Mouse (Mus musculus) heart, adult 2 months (tissue): ENCODE measurements around the gene Mfrp.

Source experiments
- CTCF ChIP-seq: fragments of 200-600 bp; IDR thresholded peaks from 2 replicates; pipeline ENCODE4 v1.8.1; 2022; ENCODE audit warnings: antibody characterized with exemption, mild to moderate bottlenecking, moderate library complexity
- EP300 ChIP-seq: fragments of 200-500 bp; IDR thresholded peaks from 2 replicates; pipeline ENCODE4 v1.6.1; 2011; ENCODE audit warnings: low read depth, low read length, control low read depth; ENCODE audit not compliant: insufficient read depth
- POLR2A ChIP-seq: fragments of 200-500 bp; IDR thresholded peaks from 2 replicates; pipeline ENCODE4 v1.6.1; 2011; ENCODE audit warnings: mild to moderate bottlenecking, low read depth, low read length, control low read depth; ENCODE audit not compliant: insufficient read depth

DNA sequence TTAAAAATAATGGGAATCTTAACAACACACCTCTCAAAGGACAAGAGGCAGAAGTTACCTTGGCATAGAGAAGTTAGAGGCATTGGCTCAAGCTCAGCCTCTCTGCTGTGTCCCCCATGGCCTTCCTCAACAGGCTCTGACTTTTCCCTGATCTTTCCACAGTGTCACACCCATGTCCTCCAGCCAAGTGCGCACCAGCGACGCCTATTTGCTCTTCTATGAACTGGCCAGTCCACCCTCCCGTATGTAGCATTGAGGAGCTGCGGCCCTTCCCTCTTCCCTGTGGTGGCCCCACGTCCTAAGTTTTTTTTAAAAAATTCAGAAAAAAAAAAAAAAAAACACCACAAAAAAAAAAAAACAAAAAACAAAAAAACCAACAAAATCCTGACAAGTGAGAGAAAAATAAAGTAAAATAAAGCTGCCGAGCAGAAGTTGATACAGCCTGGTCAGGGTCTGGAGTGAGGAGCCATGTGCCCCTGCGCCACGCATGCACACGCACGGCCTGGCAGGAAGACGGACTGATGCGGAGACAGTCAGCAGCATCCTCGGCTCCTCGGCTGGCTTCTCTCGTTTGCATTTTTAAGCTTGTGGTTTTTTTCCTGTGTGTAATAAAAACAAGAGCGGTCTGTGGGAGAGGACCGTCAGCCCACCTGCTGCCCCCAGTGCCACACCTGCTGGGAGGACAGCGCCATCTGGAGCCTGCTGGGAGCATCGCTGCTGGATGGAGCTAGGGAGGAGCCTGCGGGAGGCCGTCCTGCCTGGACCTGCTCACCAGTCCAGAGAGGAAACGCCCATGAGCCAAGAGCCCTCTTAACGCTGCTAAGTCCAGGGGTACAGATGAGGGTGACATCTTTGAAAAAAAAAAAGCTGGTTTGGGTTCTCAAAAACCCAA, 7.7 kb upstream of the Mfrp start:
- TF ChIP-seq CTCF = peak; percentile 78
- peak; percentile 43; the same call in 1 of the 2 replicates for TF ChIP-seq EP300
- TF ChIP-seq POLR2A = peak; percentile 50; the same call in 1 of the 2 replicates
